Mouse (Mus musculus): ENCODE data around the gene Itprip.

DNA sequence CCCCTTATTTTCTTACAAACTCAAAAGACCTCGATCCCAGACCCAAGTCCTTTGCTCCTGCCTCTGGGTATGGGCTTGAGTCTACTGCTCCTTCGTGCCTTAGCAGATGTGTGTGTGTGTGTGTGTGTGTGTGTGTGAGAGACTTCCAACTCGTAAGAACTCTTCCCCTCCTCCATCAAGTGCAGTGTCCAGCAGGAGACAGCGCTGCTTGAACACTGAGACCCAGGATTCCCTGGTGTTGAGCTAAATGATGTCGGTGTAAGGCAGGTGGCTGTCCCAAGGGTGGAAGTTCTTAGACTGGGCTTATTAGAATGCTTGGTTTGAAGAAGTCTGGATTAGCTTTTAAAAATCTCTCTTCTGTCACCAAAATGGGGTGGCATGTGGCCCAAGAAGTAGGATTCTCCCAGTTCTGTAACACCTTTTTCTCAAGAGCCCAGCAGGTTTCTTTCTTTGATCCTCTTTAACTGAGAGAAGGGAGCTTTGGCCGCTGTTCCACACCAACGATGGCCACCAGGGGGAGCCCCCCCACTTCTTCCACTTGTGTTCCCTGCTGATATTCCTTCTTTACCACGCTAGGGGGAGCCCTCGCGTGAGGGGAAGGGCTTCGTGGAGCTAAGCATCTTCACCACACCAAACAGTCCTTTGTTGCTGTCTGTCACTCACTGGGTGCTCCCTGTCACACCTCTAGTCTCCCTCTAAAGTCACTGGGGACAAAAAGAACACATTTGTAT lies 36.8 kb downstream of the Itprip start:
- TF ChIP-seq CTCF (IDR thresholded peaks at IDR 0.05; ENCODE audit: low read depth): peak; percentile 100
- TF ChIP-seq EP300 (IDR thresholded peaks at IDR 0.05; ENCODE audit: low read depth): no peak
